Mouse (Mus musculus): ENCODE data around the gene Snrpd3. TPM values are rescaled to one million over a fixed set of nuclear protein-coding genes. Genes with fewer than 3 reads are reported as not detected.

Gene Snrpd3
- polyA plus RNA-seq, 1 experiment from 2014 or later = 256 TPM

DNA sequence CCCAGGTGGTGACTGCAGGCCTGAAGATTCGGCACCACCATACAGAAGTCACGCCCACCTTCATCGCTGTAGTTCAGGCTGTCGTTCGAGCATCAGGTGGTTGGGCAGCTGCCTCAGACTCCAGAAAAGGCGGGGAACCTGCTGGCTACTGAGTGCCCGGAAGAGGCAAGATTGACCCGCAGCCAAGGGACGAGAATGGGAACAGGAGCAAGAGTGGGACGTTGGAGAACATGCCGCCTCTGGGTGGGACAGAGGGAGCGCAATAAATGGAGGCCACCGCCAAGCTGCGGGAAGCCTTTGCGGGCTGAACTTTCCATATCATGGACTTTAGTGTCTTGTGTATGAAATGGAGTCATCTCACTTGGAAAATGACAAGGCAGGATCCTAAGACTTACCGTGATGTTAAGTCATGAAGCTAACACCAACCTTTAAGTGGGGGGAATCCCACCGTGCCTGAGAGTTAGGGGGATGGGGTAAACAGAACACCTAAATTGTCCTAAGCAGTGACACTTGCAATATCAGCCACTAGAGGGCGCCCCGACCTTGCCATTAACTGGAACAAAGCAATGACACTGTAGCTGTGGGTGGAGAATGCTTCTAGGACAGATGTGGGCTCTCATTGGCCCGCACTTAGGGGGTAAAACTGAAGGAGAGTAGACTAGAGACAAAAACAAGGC, 68.7 kb downstream of the Snrpd3 start:
- peak; percentile 96 for DNase-seq (ENCODE audit: low spot score)
- Histone ChIP-seq H3K4me2 (ENCODE audit: low read depth, severe bottlenecking) (peak overlapping the region; percentile 27; the same call in 1 of the 2 replicates), H3K27ac (replicated peaks; ENCODE audit: low read depth, low read length) (no peak overlapping the region), H3K27me3 (ENCODE audit: control insufficient read depth, insufficient read depth, low read length) (no peaks in the 10 kb centered on the region), H3K9ac (ENCODE audit: low read length) (no peak overlapping the region), H3K4me3 (ENCODE audit: low read depth, low read length) (no peak overlapping the region), H3K36me3 (ENCODE audit: control insufficient read depth, insufficient read depth, low read length) (no peaks in the 10 kb centered on the region), H3K4me1 (ENCODE audit: control insufficient read depth, insufficient read depth, low read length) (peaks cover 9% of the 10 kb centered on the region), H3K9me3 (ENCODE audit: control insufficient read depth, low read length) (no peaks in the 10 kb centered on the region)
- WGBS = 19% methylated on average over 20 of the region's 20 CpGs
- ATAC-seq (ENCODE audit: insufficient number of reproducible peaks, low FRiP score, low TSS enrichment, low read depth) = peak; percentile 53; the same call in 1 of the 2 replicates

DNA sequence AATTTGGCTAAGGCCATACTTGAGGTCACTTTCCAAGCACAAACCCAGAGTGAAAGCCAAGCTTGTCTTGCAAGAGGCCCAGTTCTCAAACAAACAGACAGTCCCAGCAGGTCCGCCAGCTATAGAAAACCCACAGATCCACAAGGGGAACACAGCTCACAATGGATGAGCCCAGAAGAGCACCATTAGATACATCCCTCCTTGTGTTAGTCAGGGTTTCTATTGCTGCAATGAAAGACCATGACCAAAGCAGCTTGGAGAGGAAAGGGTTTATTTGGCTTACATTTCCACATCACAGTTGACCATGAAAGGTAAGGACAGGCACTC, 69.2 kb downstream of the Snrpd3 start:
- no peaks in the 10 kb centered on the region for H3K27me3 ChIP-seq (ENCODE audit: control insufficient read depth, insufficient read depth, low read length)
- H3K4me2 ChIP-seq (ENCODE audit: low read depth, severe bottlenecking) = no peak overlapping the region
- H3K4me3 ChIP-seq (ENCODE audit: low read depth, low read length) = no peak overlapping the region
- DNase-seq (ENCODE audit: low spot score) = no peak
- no peak overlapping the region for H3K27ac ChIP-seq (replicated peaks; ENCODE audit: low read depth, low read length)
- no peaks in the 10 kb centered on the region for H3K9me3 ChIP-seq (ENCODE audit: control insufficient read depth, low read length)
- H3K36me3 ChIP-seq (ENCODE audit: control insufficient read depth, insufficient read depth, low read length) = no peaks in the 10 kb centered on the region
- no peak overlapping the region for H3K9ac ChIP-seq (ENCODE audit: low read length)
- H3K4me1 ChIP-seq (ENCODE audit: control insufficient read depth, insufficient read depth, low read length) = peaks cover 9% of the 10 kb centered on the region
- ATAC-seq (ENCODE audit: insufficient number of reproducible peaks, low FRiP score, low TSS enrichment, low read depth) = no peak
- WGBS = 100% methylated on average over 1 of the region's 1 CpGs

Other genes with a start within 250 kb of the Snrpd3 start
- 2.6 and 3.5 TPM in 2 replicates for gene Adora2a, start 200.7 kb upstream of the Snrpd3 start, polyA plus RNA-seq (2014; fragmentation: Nextera tagmentation; extraction: Ambion mirVana)
- 0.21 and 0.37 TPM in 2 replicates for gene Upb1, start 116.4 kb upstream of the Snrpd3 start, polyA plus RNA-seq (2014; fragmentation: Nextera tagmentation; extraction: Ambion mirVana)
- 32.4 and 36.1 TPM in 2 replicates for gene Gucd1, start 421 bp downstream of the Snrpd3 start, polyA plus RNA-seq (2014; fragmentation: Nextera tagmentation; extraction: Ambion mirVana)
- gene Lrrc75b, start 42.8 kb downstream of the Snrpd3 start, polyA plus RNA-seq (2014; fragmentation: Nextera tagmentation; extraction: Ambion mirVana) = 0.77 and 0.91 TPM in 2 replicates
- gene Ggt1, start 44.1 kb downstream of the Snrpd3 start, polyA plus RNA-seq (2014; fragmentation: Nextera tagmentation; extraction: Ambion mirVana) = 0.75 and 0.94 TPM in 2 replicates
- 0.41 and 0.75 TPM in 2 replicates for gene Ggt5, start 71.8 kb downstream of the Snrpd3 start, polyA plus RNA-seq (2014; fragmentation: Nextera tagmentation; extraction: Ambion mirVana)
- 0.98 and 1.4 TPM in 2 replicates for gene Susd2, start 126.5 kb downstream of the Snrpd3 start, polyA plus RNA-seq (2014; fragmentation: Nextera tagmentation; extraction: Ambion mirVana)
- 28.5 and 30.7 TPM in 2 replicates for gene Cabin1, start 246.8 kb downstream of the Snrpd3 start, polyA plus RNA-seq (2014; fragmentation: Nextera tagmentation; extraction: Ambion mirVana)

All from limb, embryonic 11.5 days (tissue).